Mouse (Mus musculus) MEL-GATA-1-ER (cell line): ENCODE data around the gene Slx4ip.

Experiments used
- DNase-seq: peaks from one replicate; pipeline ENCODE4 v3.0.0-alpha.2; 2012; ENCODE audit warnings: low read depth; ENCODE audit errors: extremely low read depth

The Slx4ip gene

DNA sequence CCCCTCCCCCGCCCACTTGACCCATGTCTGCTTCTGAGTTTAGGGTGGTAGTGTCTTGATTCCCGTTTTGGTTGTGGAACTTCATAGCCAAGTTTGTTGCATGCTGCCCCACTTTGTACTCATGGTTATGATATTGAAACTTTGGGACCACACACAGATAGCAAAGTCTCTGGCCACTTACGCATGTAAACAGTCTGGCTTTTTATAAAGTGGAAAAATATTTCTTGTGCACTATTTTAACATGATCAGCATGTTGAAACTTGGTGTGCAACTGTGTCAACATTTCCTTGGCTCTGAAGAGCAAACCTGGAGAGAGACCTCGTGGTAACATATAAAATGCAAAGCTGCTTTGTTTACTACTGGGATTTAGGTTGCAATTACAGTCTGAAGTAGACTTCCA is 56.5 kb downstream of the Slx4ip start:
- DNase-seq = no peak

DNA sequence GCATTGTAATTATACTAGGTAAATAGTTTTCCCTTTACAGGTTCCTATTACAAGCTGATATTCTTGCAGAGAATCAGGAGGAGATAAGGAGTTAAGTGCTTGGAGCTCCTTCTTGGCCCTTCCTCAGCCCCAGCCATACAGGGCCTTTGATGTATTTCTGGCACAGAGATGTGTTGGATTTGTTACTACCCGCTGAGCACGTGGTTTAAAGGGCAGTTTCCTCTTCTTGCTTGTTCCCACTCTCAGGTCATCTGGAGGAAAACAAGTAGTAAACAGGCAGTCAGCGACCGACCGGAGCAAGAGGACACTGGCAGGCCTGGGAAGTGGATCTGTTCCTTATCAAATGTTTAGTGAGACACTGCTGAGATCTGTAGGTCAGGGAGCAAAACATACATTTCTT is 56.9 kb downstream of the Slx4ip start:
- DNase-seq = no peak

DNA sequence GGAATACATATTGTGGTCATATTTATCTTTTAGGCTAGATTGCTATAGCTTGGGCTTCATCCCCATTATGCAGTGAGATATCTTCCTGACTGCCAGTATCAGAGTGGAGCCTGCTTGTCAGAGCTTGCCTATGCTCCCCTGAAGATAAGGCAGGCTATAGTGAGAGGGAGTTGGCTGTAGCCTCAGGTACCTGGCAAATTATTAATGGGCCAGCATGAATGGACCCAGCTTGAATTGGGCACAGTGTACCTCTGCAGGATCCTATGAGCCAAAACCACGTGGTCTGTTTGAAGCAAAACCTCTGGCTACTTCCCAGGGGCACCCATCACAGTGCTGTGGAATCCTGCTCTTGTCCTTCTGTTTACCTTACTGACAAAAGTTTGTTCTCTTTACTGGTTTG is 61.2 kb downstream of the Slx4ip start:
- DNase-seq = no peak

DNA sequence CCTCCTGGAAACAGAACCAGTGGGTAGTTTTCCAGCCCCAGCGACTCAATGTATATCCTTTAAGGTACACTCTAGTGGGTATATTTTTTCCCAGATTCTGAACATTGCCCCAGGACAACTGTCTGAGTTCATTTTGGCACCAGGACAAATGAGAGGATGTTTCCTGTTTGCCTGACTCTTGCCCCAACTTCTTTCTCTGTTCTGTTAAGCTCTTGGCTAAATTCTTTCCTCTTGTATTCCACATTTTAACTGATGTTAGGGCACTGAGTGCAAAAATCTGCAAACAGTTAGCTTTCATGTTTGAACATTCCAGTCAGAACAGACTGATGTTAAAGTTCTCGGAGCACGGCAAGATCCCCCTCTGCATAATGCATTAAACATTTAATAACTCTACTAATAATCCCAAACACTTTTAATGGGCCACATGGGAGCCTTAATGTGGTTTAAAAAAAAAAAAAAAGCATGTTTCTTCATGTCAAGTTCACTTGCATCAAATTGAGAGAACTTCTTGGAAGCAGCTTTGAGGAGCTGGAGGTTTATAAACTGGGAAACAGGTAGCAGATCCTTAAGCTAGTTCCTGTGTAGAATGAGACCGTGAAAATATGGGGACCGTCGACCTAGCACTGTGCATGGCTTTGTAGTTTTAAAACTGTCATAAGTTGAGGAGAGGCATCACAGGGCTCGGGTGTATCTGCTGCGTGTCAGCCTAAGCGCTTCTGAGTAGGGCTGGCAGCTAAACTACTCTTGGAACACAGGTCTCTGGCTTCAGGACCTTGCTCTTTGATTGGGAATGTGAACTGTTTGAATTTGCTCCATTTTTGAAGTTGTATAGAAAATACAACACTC is 64.9 kb downstream of the Slx4ip start:
- DNase-seq = no peak

DNA sequence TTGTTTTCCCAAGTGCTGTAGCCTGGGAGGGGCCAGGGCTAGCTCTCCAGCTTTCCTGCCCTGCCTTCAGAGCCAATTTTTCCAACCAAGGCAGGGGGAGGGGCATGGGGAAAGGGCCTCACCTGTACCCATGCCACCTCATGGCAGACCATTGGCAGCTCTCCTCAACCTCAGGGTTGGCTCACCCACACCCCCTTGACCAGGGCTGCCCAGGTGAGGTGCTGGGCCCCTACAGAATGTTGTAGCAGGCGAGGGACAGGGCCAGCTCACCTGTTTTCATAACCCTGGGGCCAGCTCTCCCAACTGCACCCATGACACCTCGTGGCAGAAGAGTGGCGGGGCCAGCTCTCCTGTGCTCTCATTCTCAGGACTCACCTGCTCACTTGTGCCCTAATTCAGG is 67.7 kb downstream of the Slx4ip start:
- DNase-seq = no peak

DNA sequence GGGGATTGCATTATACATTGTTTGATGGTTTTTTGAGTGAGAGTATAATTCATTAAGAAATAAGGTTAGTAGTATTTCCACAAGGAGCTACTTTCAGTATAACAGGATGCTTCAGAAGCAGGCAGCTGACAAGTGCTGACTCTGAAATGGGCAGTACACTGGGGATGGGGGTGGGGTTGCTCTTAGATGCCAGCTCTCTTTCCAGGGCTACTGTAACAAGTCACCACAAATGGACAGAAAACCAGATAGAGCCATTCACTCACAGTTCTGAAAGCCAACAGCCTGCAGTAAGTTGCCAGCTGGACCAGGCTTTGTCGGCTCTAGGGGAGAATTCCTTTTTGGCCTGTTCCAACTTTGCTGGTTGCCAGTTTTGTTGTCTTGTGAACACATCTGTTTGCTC is 84.8 kb downstream of the Slx4ip start:
- DNase-seq = no peak

DNA sequence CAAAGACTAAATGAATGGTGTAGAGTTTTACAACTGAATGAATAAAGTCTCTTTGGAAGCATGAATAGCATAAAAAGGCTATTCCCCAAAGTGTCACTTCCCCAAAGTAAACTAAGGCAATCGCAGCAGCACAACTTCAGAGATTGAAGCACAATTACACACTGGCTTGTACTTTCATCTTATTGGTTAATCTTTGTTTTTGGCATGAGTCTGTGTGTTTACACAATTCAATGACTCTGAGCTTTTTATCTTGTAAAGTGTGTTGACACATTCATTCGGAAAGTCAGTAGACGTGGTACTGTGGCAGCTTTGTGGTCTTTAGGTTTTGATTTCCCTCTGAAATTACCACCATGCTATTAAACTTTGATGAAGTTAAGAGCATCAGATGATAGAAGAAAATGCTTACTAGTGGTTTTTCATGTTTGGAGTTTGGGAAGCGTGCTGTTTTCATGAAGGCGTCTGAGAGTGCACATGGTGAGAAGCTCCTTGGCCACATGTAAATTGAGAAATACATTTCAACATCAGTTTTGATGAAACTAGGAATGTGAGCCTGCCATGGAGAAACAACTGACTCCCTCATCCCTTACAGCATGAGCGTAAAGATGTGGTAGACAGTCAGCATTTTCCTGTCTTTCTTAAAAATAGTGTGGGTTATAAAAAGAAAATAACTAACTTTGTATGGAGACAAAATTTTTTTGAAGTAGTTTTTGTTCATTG is 88.2 kb downstream of the Slx4ip start:
- DNase-seq = no peak

DNA sequence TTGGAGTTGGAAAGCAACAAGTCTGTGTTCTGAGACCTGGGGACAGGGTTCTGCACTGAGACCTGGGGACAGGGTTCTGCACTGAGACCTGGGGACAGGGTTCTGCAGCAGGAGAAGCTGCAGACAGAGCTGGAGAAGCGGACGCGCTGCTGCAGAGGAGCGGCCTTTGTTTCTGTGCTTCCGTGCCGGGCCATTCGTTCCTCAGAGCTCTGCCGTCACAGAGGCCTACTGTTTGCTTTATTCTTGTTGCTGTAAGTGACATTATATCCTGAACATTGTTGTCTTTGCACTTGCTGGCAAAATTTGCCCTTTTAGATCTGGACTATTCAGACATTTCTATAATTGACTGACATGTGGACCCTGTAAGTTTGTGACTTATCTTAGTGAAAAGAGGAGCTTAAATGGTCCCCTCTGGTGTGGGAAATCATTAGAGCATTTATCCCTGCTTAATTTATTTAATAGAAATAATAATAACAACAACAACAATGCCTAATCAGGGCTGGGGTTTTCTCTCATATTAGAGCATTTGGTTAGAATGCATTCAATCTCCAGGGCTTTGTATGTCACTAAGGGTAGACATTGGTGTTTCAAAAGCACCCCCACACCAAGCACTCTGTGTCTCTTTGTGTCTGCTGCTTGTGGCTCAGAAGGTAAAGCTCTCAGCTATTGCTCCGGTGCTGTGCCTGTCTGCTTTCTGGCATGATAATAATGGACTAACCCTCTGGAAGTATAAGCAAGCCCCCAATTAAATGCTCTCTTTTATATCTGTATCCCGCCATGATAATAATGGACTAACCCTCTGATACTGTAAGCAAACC is 90.3 kb downstream of the Slx4ip start:
- DNase-seq = no peak

DNA sequence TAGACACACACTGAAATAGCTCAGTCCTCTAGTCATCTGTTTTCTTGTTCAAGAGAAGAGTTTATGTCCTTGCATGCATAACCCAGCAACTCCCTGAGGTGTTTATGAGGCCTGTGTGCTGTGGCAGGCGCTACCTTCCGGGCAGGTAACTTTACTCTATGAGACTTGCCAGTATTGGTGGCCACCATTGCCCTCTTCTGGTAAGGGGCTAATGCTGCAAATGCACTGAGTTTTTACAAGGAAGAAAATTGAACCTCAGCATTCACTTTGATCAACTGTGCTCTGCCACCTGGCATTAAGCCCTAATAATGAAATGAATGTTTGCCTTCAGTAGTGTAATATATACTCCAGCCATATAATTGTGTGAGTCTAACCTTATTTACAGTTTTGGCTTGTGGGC is 92.9 kb downstream of the Slx4ip start:
- no peak for DNase-seq

DNA sequence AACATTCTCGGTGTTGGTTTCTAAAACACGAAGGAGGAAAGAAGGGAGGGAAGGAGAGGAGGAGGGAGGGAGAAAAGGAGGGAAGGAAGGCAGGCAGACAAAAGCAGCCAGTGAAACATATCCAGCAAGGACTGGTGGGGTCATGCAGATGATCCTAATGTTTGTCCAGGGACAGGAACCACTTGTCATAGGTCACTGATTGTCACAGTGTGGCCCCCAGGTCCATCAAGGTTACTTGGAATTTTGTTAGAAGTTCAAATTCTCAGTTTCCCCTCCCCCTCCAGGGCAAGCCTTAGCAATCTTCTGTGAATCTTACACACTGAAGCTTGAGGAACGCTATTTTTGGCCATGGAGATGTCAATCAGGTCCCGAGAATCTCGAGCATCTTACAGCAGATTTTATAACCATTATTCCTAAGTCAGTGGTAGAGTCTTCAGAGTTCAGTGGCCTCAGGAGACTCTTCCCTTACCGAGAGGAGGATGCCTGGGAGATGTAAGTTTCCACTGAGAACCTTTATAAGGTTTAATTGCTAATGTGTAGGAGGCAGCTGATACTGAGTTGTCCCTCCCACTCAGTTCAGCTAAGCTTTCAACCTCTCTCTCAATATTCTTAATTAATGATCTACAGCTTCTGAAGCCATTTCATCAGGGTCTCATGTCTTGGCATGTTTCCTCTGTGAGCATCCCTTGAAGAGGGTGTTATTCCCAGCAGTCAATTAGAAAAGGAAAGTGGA is 95.1 kb downstream of the Slx4ip start:
- no peak for DNase-seq

DNA sequence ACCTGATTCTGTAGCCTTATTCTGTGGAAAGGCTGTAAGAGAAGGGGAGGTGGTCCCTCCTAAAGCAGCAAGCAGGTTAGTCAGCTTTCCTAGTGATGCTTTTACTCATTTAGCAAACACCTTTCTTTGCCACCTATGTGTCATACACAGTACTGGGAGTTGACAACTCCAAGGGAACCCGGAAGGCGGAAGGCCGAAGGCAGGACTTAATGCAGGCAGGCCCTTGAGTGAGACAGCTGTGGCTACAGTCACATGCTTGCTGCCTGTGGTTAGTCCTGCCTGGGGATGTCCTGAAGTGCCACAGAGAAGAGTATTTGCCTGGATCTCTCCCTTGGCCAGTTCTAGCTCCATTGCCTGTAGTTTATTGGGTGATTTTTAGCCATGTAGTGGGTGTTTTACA is 102.1 kb downstream of the Slx4ip start:
- DNase-seq = no peak

DNA sequence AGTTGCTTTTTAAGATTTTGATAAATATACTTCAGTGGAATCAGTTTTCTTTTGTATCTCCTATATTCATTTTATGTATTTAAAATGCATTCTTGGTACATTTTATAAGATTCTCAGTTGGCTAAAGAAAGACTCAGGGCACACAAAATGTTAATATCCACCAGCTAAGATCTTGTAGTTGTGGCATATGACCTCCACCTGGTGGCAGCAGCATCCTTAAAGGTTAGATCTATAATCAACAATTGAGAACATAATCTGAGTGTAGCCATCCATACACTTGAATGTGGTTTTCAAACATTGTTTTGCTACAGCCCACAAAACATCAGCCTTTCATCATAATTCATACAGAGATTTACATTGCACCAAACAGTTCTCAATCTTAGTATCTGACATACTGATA is 106.1 kb downstream of the Slx4ip start:
- no peak for DNase-seq

DNA sequence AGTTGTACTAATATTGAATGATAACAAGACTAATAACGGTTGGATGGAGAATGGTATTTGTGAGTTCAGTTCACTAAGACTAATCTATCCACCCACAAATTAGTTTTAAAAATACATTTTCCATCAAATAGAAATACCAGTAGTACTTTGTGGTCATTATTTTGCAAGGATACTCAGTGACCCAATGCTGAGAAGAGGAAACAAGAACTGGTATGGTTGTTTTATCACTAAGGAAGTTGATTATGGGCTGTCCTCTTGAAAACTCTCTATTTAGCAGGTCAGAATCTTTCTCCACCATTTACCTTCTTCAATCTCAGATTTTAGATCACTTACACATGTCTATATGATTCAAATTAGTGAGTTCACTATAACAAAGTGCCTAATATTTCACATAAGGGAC is 111.0 kb downstream of the Slx4ip start:
- no peak for DNase-seq

DNA sequence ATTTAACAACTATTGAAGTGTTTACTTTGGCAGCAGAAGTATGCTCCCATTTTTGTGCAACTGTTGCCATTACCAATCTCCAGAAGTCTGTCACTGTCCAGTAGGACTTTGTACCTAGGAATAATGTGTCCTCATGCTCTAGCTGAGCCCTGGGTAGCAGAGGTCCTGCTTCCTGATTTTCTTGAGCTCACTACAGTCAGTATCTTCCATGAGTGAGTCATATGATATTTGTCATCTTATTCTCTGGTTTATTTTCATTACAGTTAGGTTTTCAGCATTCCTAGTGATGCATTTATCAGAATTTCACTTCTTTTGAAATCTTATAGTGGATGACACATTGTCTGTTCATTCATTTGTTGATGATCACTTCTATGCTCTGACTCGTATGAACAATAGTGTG is 115.6 kb downstream of the Slx4ip start:
- no peak for DNase-seq

DNA sequence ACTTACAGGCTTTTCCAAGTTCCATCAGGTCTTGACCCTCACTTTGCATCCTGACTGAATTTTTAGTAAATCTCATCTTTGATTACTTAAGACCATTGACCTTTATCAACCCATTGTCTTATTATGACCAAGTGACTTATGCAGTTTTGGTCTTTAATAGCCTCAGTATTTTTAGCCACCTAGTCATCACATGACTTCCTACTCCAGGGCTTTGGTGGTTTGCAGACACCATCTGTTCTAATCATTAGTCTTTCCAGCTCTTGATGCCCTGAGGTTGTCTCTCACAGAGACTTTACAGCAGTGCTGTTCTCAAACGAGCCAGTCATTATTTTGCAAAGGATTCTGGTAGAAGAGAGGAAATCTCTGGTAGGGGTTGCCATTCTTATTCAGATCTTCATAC is 121.0 kb downstream of the Slx4ip start:
- no peak for DNase-seq

DNA sequence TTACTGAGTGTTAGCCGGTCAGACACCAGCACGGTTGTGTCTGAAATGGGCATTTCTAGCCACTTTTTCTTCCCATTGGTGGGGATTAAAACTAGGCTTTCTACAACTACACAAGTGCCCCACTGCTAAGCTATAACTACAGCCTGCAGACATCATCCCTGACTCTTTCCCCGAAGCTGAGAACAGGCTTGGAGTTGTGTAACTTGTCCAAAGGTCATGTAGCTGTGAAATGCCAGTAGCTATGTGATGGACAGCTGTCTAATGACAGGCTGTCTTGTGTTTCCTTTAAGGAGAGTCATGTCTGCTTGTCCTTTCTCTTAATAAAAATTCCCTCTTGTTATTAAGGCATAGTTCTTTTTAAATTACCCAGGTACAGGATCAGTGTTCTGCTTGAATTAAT is 122.1 kb downstream of the Slx4ip start:
- no peak for DNase-seq

DNA sequence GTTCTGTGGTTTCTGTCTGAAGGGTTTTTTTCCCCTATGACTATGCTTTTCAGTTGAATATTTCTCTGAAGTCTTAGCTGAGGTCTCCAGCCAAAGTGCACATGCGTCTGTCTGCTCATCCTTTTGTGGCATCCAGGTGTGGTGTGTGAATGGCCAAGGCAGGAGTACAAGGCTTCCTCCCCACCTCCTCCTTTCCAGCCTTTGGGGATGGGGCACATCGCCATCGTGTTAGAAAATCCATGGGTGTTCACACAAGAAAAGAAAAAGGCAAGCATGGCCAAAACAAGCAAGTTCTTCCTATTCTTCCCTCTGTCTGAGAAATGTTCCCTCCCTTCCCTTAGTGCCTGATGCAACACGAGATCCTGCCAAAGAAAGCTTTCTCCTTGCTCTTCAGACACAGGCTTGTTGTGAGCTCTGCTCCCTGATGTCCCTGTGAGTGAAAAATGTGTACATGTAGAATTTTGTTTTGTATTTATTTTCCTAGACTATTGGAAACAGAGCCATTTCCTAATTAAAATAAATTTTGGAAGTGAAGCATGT is 122.9 kb downstream of the Slx4ip start:
- no peak for DNase-seq

DNA sequence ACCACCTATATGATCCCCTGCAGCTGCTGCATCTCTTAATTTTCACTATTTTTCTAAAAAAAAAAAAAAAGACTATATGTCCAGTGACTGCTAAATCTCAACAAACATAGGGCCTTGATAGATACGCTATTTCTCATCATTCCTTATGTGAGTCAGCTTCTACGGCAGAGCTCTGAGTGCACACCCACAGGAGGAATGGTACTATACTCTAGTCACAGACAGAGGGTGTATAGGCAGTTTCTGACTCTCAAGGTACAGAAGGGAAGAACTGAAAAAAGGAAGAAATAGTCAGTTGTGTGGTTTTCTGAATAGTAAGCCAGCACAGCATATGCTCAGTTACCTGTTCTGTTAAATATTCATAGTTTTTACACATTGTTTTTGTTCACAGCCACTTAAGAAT is 123.4 kb downstream of the Slx4ip start:
- DNase-seq = no peak

DNA sequence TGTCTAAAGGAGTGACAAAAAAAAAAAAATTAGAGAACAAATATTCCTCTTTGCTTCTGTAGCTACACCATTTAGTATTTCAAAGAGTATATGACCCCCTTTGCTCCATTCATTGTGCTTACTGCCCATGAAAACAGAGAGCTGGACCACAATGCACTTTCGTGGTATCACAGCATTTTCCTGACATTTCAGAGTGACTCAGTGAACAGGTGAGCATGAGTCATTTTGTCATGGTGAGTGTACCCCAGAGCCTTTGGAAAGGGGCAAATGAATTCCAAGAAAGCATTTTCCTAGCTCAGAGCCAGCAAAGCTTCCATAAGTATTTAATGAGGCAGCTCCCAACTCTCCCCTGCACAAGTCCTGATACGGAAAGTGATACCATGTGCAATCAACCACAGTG is 153.1 kb downstream of the Slx4ip start:
- no peak for DNase-seq

DNA sequence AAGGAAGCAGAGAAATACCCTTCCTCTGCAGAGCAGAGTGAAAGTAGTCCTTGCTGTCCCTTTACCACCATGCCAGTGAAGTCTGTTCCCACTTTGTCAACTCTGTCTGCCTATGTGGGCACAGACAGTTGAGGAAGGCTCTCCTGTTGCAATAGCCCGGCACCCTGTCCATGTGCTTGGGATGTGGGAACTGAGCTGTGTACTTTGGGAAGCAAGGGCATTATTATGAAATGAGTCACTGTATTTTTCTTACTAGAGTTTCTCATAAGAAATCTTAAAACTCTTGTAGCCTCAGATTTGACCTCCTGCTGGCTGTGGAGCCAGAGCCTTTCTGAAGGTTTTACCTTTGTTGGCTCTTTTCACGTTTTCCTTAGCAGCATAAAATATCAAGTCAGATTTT is 158.3 kb downstream of the Slx4ip start:
- no peak for DNase-seq

DNA sequence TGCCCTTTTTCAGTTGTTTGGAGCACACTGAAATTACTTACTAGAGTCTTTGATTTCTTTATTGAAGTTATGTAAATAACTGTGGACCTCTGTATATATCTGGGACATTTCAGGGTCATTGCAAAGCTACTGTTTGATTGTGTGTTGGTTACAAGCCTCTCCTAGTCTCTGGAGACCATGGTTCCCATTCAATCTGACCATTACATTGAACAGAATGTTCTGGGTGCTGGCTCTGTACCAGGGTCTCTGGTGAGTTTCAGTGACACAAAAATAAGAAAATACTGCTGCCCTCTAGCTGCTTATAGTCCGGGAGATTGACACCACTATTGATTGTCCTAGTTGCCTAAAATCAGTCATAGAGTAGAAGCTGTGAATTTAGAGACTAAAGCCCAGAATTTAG is 158.9 kb downstream of the Slx4ip start:
- no peak for DNase-seq
